ENCODE assay signal across 18 mouse cellular contexts in genomic region chr10:83520990-83521389, GRCm38 (mm10). TPM values are rescaled to one million over a fixed set of nuclear protein-coding genes. Genes with fewer than 3 reads are reported as not detected.
DNase-seq lines count a peak whose midpoint lies in the region; ATAC-seq and TF ChIP-seq lines count a peak whose summit lies in the region.
"Had no signal": no experiment of that assay in that cellular context is flagged by ENCODE, and none has a peak within 500 bp of the region (broad histone marks: within the 10 kb centered on the region; RNA-seq: fewer than 3 reads in every experiment).

No protein-coding gene starts in this region.

- H3K27me3 ChIP-seq in kidney, postnatal 0 days (ENCODE audit: insufficient read depth, low read length), result no peaks in the 10 kb centered on the region
- H3K27me3 ChIP-seq in kidney, embryonic 15.5 days, result no peaks in the 10 kb centered on the region
- H3K27me3 ChIP-seq in forebrain, embryonic 14.5 days (replicated peaks; ENCODE audit: control insufficient read depth, insufficient read depth, low read length), result no peaks in the 10 kb centered on the region
- H3K27me3 ChIP-seq: embryonic facial prominence, embryonic 13.5 days; forebrain, embryonic 13.5 days; heart, embryonic 15.5 days; midbrain, embryonic 12.5 days; neural tube, embryonic 12.5 days had no signal

- no peaks in the 10 kb centered on the region for H3K4me1 ChIP-seq in kidney, postnatal 0 days (replicated peaks; ENCODE audit: insufficient read depth, low read length)
- H3K4me1 ChIP-seq in kidney, embryonic 15.5 days, result no peaks in the 10 kb centered on the region
- H3K4me1 ChIP-seq in bone marrow, adult 2 months (ENCODE audit: control insufficient read depth, insufficient read depth, low read length), result no peaks in the 10 kb centered on the region
- no peaks in the 10 kb centered on the region for H3K4me1 ChIP-seq in forebrain, embryonic 14.5 days (ENCODE audit: control insufficient read depth, insufficient read depth, low read length)
- H3K4me1 ChIP-seq: embryonic facial prominence, embryonic 13.5 days; forebrain, embryonic 13.5 days; heart, embryonic 15.5 days; midbrain, embryonic 12.5 days; neural tube, embryonic 12.5 days had no signal

- no peak overlapping the region for H3K27ac ChIP-seq in kidney, postnatal 0 days
- no peak overlapping the region for H3K27ac ChIP-seq in kidney, embryonic 15.5 days
- no peak overlapping the region for H3K27ac ChIP-seq in bone marrow, adult 2 months (ENCODE audit: control insufficient read depth, insufficient read depth, low read depth, low read length, poor library complexity)
- no peak overlapping the region for H3K27ac ChIP-seq in forebrain, embryonic 14.5 days (ENCODE audit: low read depth, low read length)
- H3K27ac ChIP-seq: embryonic facial prominence, embryonic 13.5 days; forebrain, embryonic 13.5 days; heart, embryonic 15.5 days; midbrain, embryonic 12.5 days; neural tube, embryonic 12.5 days had no signal

- ATAC-seq in kidney, postnatal 0 days (replicated peaks; ENCODE audit: low FRiP score, low read depth), result no peak
- no peak for ATAC-seq in kidney, embryonic 15.5 days (replicated peaks; ENCODE audit: low FRiP score)
- no peak for ATAC-seq in forebrain, embryonic 14.5 days
- ATAC-seq: forebrain, embryonic 13.5 days; inflammation-experienced regulatory T-cells, adult 6 months had no signal

- TF ChIP-seq CTCF in kidney, postnatal 0 days (IDR thresholded peaks at IDR 0.05; ENCODE audit: low read depth), result peak; percentile 37
- TF ChIP-seq CTCF in bone marrow, adult 2 months (IDR thresholded peaks at IDR 0.05; ENCODE audit: control insufficient read depth, insufficient read depth, low read length), result 0 out of 2 replicates have a peak, but pooled peaks have one; percentile 25

- no peak for TF ChIP-seq POLR2A in bone marrow, adult 2 months (IDR thresholded peaks at IDR 0.05; ENCODE audit: borderline replicate concordance, control insufficient read depth, low read depth, low read length)

- 81% methylated on average over 4 of the region's 4 CpGs for WGBS in kidney, postnatal 0 days
- WGBS in kidney, embryonic 15.5 days, result 82% methylated on average over 4 of the region's 4 CpGs
- WGBS in bone marrow, adult 2 months, result 79% methylated on average over 4 of the region's 4 CpGs
- 83% methylated on average over 4 of the region's 4 CpGs for WGBS in forebrain, embryonic 14.5 days

- DNase-seq in kidney, postnatal 0 days (ENCODE audit: low spot score), result no peak
- peak; percentile 18 for DNase-seq in 3T3-L1 (ENCODE audit: low read depth, low spot score)
- peak; percentile 49 for DNase-seq in A20 (ENCODE audit: low read depth, low spot score)
- no peak for DNase-seq in ovary, postnatal 14 days (ENCODE audit: low spot score)
- no peak for DNase-seq in forebrain, embryonic 14.5 days (ENCODE audit: low spot score)
- DNase-seq: adrenal gland, postnatal 14 days; cerebellum, adult 11-12 months; gastrocnemius, postnatal 25 days; left cerebral cortex, postnatal 4 days; right cerebral cortex, adult 18-20 months had no signal

- H3K4me3 ChIP-seq in kidney, postnatal 0 days (replicated peaks; ENCODE audit: low read depth, low read length), result no peak overlapping the region
- H3K4me3 ChIP-seq in kidney, embryonic 15.5 days (replicated peaks), result no peak overlapping the region
- H3K4me3 ChIP-seq in bone marrow, adult 2 months (replicated peaks; ENCODE audit: control insufficient read depth, low read depth, low read length), result no peak overlapping the region
- H3K4me3 ChIP-seq in forebrain, embryonic 14.5 days (ENCODE audit: low read depth, low read length), result no peak overlapping the region
- H3K4me3 ChIP-seq: embryonic facial prominence, embryonic 13.5 days; forebrain, embryonic 13.5 days; heart, embryonic 15.5 days; midbrain, embryonic 12.5 days; neural tube, embryonic 12.5 days had no signal

- no peaks in the 10 kb centered on the region for H3K36me3 ChIP-seq in kidney, postnatal 0 days (ENCODE audit: insufficient read depth, low read length)
- H3K36me3 ChIP-seq in kidney, embryonic 15.5 days, result no peaks in the 10 kb centered on the region
- peaks cover 37% of the 10 kb centered on the region for H3K36me3 ChIP-seq in forebrain, embryonic 14.5 days (ENCODE audit: control insufficient read depth, insufficient read depth, low read length)
- H3K36me3 ChIP-seq: embryonic facial prominence, embryonic 13.5 days had no signal

- H3K9me3 ChIP-seq in kidney, postnatal 0 days (replicated peaks; ENCODE audit: low read length), result no peaks in the 10 kb centered on the region
- no peaks in the 10 kb centered on the region for H3K9me3 ChIP-seq in kidney, embryonic 15.5 days (replicated peaks)
- H3K9me3 ChIP-seq in forebrain, embryonic 14.5 days (replicated peaks; ENCODE audit: control insufficient read depth, low read length), result no peaks in the 10 kb centered on the region
- H3K9me3 ChIP-seq: embryonic facial prominence, embryonic 13.5 days; forebrain, embryonic 13.5 days; heart, embryonic 15.5 days; midbrain, embryonic 12.5 days; neural tube, embryonic 12.5 days had no signal

- no peak overlapping the region for H3K9ac ChIP-seq in kidney, postnatal 0 days (ENCODE audit: low read depth, low read length)
- no peak overlapping the region for H3K9ac ChIP-seq in kidney, embryonic 15.5 days
- H3K9ac ChIP-seq in forebrain, embryonic 14.5 days (ENCODE audit: low read length), result no peak overlapping the region
- H3K9ac ChIP-seq: embryonic facial prominence, embryonic 13.5 days; forebrain, embryonic 13.5 days; heart, embryonic 15.5 days; midbrain, embryonic 12.5 days; neural tube, embryonic 12.5 days had no signal

- H3K4me2 ChIP-seq in kidney, postnatal 0 days (ENCODE audit: low read length), result no peak overlapping the region
- no peak overlapping the region for H3K4me2 ChIP-seq in kidney, embryonic 15.5 days
- H3K4me2 ChIP-seq in forebrain, embryonic 14.5 days (ENCODE audit: low read length), result no peak overlapping the region
- H3K4me2 ChIP-seq: embryonic facial prominence, embryonic 13.5 days; forebrain, embryonic 13.5 days; heart, embryonic 15.5 days; midbrain, embryonic 12.5 days; neural tube, embryonic 12.5 days had no signal

RNA-seq across cellular contexts. Expression of gene Aldh1l2, which starts 12.9 kb away (rescaled TPM):
- polyA plus RNA-seq in kidney, postnatal 0 days (2015; fragmentation: Nextera tagmentation; extraction: Ambion mirVana), result 0.29 and 0.47 TPM in 2 replicates
- polyA plus RNA-seq in kidney, embryonic 15.5 days (2015; fragmentation: Nextera tagmentation; extraction: Ambion mirVana), result 0.79 and 0.99 TPM in 2 replicates
- 3.0 TPM in 1 of 2 replicates, not detected in the other for polyA plus RNA-seq in bone marrow, adult 2 months (2011; ENCODE audit: insufficient read depth, insufficient read length, low replicate concordance, missing spikeins)
- 10.5 and 14.2 TPM in 2 replicates for polyA plus RNA-seq in forebrain, embryonic 14.5 days (2014; fragmentation: Nextera tagmentation; extraction: Ambion mirVana)
- polyA plus RNA-seq: inflammation-experienced regulatory T-cells, adult 6 months had no signal

RNA-seq across cellular contexts. Expression of gene Washc4, which starts 22.6 kb away (rescaled TPM):
- polyA plus RNA-seq in kidney, postnatal 0 days (2015; fragmentation: Nextera tagmentation; extraction: Ambion mirVana), result 21.7 and 32.6 TPM in 2 replicates
- polyA plus RNA-seq in kidney, embryonic 15.5 days (2015; fragmentation: Nextera tagmentation; extraction: Ambion mirVana), result 34.0 and 37.5 TPM in 2 replicates
- 2.9 and 6.6 TPM in 2 replicates for polyA plus RNA-seq in bone marrow, adult 2 months (2011; ENCODE audit: insufficient read depth, insufficient read length, low replicate concordance, missing spikeins)
- 22.3 and 25.8 TPM in 2 replicates for polyA plus RNA-seq in forebrain, embryonic 14.5 days (2014; fragmentation: Nextera tagmentation; extraction: Ambion mirVana)

Comparison
In these comparisons a context has a peak if more than half of its experiments do, and no peak if none do; other contexts are left out.
1. DNase-seq: peak in 3T3-L1 (single experiment) and A20 (single experiment); none in kidney, postnatal 0 days (single experiment), ovary, postnatal 14 days (single experiment) and forebrain, embryonic 14.5 days (single experiment).